Mouse (Mus musculus): ENCODE results near the gene 6030468B19Rik.

- TF ChIP-seq MAFK (IDR thresholded peaks at IDR 0.05; ENCODE audit: insufficient read depth, low read depth, low read length) (no peak), HCFC1 (IDR thresholded peaks at IDR 0.05; ENCODE audit: borderline replicate concordance, insufficient read depth, low read length) (no peak), ZC3H11A (IDR thresholded peaks at IDR 0.05; ENCODE audit: borderline replicate concordance, low read depth, low read length) (no peak), CHD2 (IDR thresholded peaks at IDR 0.05; ENCODE audit: low read depth, low read length) (no peak)
These were observed 6.6 kb upstream of the 6030468B19Rik start for GRCm38 (mm10) chr11:117790703-117791440.
